Mouse (Mus musculus) urinary bladder, postnatal 4 days (tissue): Measurements from ENCODE around the gene Uaca.

Experiments used
- DNase-seq, 2 experiments: peaks; one replicate each; pipeline ENCODE4 v3.0.0; 2021 to 2022; ENCODE audit warnings: low spot score in 2 of 2

The Uaca gene

DNA sequence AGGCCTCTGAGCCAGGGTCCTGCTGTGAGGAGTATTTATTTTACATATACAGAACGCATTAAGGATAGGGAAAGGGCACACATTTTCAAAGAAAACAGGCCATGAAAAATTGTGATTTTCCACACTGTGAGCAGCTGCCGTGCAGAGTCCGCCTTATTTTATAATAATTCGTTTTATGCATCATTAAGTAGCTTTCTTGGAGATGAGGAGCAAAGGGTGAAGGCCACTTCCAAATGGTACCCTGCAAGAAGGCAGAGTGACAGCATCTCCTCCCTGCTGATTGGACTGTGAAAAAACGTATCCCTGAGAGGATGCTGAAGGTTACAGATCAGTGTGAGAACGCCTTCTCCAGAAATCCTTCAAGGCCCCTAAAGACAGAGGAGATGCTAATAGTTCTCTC lies 90.8 kb downstream of the Uaca start:
- DNase-seq, result no peak

DNA sequence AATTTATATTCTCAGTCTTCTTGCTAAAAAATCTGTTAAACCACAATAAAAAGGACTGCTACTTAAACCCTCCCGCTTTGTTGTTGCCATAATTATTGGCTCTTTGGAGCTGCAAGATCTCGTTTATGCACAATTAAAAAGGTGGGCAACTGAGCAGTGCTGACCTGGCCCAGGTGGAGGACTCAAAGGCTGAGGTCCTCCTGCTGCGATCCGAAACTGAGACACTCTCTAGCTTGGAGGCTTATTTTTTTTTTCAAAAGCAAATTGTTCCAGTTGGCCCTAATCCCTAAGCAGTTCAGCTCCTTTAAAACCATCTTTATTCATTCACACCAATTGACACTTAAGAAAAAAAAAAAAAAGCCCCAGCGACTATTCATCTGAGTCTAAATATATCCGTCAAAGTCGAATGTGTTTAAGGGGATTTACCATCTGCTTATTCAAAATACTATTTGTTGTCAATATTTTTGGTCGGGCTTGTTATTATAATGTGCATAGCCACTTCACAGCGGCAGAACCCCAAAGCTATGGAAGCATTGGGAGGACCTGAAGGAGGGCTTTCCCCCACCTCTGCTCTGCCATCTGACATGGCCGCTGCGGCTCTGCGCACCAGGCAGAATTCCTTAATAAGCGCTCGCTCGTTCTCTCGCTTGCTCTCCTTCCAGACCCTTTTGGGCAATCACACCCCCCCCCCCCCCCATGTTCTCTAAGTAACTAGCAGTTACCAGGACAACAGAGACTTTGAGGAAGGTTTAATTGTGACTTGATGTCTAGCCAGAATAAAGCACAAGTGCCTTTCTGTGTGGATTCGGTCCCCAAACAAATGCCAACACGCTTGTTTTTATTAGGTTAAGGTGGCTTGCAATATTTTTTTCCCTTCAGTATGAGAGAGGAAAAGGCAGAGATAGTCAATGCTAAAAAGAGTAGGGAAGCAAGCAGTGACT lies 92.4 kb downstream of the Uaca start:
- no peak for DNase-seq

DNA sequence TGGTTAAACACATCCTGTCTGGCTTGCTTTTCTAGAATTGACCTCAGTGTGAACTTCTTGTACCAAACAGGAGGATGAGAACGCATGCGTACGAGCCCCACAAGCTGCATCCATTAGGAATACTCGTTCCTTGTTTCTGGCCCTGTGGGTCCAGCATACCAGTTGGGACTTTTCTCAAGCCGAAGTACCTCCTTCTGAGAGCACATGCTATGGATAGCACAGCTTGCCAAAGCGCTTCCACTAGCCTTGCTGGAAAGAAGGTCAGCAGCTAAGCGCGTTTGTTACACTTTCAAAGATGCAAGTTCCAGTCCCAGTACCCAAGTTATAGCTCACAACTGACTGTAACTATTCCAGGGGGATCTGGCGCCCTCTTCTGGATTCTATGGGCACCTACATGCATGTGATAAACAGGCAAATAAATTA lies 93.1 kb downstream of the Uaca start:
- DNase-seq, result no peak

DNA sequence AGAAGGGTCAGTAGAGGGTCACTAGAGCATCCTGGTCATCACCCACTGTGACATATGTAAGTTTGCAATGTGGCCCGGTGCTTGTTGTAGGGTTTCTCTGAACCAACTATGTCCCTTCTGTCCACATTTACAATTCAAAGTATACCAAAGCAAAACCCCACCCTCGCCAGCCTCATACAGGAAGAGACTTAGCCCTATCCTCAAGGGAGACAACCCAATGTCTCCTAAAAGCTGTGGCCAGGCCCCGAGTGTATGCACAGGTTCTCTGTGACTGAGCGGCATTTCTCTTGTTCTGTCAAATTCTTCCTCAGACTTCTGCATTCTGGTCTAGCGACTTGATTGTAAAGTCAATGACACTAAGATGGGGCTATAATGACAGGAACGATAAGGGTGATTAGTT lies 99.2 kb downstream of the Uaca start:
- DNase-seq, result no peak

DNA sequence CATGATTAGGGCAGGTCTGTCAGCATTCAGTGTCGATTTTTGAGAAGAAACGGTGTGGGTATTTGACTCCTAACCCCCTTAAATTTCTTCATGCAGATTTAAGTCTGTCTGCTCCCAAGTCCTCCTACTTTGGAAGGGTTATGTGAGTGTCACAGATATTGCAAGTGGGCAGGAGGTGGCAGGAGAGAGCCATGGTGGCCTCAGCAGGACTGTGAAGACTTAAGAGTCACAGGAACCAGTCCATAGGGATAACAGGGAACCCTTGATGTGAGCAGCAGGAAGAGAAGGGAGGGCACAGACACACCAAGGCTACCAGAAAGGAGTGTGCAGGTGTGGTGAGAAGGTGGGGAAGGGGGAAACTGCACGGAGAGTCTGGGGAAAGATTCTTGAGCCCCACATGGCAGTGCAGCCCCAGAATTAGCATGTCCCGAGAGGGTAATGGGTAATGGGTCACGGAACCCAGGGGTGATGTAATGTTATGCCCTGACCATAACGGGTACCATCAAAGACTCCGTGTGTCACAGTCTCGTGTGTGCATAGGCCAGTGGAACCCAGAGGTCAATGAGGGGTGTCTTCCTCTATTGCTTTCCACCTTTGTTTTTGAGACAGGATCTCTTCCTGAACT lies 101.3 kb downstream of the Uaca start:
- peak in 1 of 2 experiments; percentile 60 for DNase-seq

DNA sequence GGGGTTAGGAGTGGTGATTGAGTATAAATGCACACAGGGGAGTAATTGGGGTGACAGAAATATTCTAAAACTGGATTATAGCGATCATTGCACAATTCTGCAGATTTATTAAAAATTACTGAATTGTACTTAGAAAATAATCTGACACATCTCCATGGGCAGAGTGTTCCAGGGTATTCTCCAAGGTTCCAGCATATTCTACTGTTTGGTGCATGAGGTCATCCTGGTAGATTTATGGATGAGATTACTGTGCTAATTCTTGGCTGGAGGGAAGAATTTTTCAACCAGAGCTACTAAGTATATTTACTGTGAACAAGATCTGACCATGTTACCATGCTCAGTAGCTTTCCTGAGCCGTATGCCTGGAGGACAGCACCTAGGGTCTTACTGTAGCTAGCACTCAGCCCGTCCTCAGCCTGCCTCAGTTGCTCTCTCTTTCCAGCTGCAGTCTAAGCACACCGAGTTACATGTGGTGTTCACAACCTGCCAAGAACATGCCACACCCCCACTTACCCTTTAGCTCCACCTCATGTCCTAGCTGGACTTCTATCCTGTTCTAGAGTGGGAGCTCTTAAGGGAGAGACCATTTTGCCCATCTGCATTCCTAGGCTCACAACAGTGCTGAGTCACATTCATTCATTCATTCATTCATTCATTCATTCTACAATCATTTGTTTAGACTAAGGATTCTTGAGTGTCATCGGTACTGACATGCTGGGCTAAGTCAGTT lies 104.1 kb downstream of the Uaca start:
- no peak for DNase-seq

DNA sequence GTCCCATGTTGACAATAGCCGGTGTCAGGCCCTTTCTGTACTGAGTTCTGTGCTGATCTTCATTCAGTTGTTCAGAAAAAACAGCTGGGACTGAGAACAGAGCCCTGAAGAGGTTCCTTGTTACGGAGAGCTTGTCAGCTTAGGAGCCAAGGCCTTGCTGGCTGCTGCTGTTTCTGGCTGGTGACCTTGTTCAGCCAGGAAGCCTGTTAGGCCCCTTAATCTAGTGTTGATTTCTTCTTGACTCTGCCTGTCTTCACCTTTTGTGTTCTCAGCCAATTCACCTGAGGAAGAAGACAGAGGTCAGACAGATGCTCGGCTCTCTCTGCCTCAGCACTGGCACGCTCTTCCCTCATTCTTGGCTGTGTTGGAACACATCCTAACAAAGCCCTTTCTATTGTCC lies 104.9 kb downstream of the Uaca start:
- no peak for DNase-seq

DNA sequence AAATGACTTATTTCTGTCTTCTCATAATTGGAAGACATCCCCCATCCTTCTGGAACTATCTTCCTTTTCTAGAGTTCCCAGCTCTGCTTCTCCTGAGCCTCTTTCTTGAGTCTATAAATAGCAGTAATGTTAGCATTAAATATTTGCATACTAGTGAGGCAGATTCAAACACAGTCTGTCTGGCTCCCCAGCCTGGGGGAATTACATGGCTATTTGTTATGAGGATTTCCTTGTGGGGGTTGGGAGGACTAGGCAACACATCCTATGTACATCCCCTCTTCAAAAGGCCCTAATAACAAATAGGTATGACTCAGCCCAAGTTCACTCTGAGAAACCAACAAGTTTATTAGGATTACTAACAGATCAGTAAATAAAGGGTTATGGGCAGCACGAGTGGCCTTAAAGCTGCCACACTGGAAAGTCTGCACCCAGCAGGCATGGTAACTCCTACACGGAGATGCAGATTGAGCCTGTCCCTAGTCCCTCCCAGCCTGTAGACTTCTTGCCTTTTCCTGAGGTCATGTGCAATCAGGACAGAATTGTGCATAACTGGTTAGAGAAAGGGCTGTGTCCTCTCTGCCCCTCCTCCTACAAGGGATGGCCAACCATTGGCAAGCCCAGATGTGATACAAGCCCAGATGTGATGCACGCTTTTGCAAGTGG lies 105.6 kb downstream of the Uaca start:
- no peak for DNase-seq

DNA sequence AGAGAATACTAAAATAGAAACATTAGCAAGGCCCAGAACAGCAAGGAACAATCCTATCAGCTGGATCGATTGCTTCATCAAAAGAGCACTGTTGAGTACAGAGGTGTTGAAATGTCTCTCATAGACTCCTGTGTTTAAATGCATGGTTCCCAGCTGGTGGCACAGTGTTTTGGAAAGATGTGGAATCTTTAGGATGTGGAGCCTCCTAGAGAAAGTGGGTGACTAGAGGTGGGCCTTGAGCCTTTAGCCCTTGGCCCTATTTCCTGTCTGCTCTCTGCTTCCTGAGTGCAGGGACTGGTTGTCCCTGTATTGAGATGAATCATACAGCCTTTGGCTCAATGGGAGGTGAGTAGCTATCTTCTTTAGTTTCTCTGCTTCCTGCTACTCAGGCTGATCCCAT lies 117.9 kb downstream of the Uaca start:
- DNase-seq, result no peak

DNA sequence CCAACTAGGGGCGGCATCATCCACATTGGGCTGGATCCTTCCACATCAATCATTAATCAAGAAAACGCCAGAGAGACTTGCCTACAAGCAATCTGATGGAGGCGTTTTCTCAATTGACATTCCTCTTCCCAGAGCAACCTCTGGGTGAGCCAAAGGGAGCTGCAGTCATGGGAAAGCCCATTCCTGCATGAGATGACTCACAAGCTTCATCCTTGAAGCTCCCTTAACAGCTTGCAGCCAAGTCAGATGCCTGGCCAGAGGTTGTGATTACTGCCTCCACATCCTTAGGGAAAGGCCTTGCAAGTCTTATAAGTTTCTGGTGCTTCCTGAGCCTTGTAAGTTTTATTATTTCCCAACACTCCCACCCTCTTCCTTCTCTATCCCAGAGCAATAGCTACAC lies 119.3 kb downstream of the Uaca start:
- DNase-seq, result no peak

DNA sequence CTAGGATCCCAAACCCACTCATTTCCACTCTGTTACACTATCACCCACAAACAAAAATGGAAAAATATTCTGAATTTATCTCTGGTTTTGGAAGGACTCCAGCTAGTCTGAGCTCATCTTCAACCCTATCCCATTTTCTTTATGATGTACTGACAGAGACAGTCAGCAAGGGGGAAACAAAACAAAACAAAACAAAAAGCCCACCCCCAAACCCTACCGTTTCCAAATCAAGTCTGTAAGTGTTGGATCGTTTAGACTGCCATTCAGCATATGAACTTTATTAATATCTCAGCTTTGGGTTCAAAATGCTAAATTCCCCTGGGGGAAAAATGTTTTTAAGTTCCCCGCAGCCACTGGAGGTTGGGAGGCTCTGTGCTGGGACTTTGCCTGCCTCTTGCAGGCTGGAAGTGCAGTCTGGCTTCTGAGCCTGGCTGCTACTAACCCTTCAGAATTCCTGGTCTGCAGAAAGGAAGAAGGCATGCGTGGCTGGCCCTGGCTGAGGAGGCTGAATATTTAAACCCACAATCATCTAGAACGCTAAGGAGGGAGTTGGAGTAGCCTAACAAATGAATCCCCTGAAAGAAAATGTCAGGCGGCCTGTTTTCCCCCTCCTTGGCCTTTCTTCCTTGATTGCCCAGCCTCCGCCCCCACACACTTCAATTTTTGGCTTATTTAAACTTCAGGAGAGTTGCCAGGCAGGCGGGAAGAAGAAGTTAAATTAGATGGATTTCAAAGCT lies 125.8 kb downstream of the Uaca start:
- no peak for DNase-seq

DNA sequence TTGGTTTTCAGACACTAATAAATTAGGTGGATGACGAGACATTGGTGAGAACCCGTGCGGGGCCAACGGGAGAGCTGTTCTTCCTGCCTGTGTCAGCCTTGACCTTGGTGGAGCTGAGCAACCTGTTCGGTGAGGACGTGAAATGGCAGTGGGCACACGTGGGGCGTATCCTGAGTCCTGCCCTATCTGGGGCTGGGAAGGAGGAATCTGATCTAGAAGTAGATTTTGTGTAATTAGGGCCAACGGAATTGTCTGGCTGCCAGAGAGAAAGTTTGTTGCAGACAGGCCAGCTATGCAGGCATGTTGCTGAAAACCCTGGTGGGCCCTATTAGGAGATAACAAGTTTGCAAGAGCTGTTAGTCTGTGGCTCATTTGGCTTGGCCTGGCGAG lies 126.3 kb downstream of the Uaca start:
- peak in 1 of 2 experiments; percentile 35 for DNase-seq

DNA sequence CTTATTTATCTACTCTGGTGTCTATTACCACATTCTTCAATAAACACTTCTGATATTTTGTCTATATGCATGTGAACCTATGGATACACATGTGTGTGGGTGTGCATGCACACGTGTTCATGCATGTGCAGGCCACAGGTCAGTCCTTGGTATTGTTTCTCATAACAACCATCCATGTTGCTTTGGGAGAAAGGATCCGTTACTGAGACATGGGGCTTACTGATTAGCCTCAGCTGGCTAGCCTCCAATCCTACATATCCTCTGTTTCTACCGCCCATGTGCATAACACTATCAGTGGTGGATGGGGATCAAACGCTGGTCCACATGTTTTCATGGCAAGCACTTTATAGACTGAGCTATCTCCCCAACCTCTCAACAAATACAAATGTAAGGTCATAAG lies 126.9 kb downstream of the Uaca start:
- DNase-seq, result no peak

DNA sequence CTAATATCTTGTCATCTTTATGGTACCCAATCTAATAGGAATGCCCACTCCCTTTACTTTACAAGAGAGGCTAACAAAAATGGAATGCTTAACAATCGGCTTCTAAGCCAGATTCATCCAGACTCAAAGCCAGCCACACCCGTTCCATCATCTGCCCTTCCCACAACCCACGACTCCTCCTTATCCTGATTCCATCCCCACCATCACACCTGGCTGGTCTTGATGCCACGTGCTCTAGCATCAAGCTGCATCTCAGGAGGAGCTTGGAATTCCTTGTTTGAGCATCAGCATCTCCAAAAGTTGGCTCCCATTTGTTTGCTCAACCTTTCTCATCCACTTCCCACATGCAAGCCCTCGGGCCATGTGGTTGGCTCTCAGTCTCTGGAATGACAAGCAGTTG lies 127.5 kb downstream of the Uaca start:
- DNase-seq, result no peak

DNA sequence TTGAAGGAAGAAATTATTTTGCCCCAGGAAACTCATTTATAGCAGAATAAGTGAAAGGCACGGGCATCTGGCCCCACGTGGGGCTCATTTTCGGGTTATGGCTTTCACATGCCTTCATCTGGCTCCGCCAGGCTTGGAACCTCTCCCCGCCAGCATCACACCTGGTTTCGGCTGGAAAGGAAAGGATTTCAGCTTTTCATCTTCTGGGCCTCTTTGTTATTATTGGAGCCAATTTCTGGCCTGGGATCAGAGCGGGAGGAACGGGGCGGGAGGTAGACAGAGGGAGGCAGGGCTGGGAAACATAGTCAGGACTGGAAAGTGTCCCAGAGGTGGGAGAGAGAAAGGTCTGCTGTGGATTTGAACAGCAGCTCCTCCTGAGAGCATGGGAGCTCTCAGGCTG lies 132.0 kb downstream of the Uaca start:
- DNase-seq, result no peak

DNA sequence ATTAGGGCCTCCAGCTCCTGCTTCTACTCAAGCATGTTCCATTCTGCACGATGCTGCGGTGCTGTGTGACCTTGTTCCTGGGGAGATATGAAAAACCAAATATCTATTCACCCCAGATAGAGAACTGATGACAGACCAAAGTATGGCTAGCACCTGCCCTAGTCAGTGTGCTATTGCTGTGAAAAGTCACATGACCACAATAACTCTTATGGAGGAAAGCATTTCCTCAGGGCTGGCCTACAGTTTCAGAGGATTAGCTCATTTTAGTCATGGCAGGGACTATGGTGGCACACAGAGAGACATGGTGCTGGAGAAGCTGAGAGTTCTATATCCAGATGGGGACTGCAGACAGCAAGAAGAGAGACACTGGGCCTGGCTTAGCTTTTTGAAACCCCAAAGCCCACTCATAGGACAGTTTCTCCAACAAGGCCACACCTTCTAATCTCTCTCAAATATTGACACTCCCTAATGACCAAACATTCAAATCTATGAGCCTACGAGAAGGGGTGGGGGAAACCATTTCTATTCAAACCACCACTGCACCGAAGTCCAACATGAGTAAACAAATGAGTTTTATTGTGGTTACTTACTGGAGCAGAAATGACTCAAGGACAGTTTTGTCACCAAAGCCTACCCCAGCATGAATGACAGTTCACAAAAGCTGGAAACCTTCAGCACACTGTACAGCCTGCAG lies 135.1 kb downstream of the Uaca start:
- no peak for DNase-seq
